ENCODE assay signal across 26 mouse cellular contexts in the genomic region with DNA sequence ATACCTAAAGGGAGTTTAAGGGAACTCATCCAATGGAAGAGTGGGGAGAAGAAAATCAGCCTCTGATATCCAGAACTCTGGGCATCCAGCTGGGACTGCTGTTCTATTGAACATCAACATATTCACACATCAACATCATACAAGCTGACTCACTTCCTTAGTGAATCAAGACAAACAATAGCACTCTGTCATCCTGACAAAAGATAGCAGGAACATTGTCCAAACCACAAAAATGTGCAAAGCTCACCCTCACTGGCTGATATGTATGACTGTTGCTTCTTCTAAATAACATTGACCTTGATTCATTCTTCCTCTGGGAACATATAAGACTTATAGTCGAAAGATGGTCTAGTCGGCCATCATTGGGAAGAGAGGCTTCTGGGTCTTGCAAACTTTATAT.
"Had no signal": no experiment of that assay in that cellular context is flagged by ENCODE, and none has a peak within 500 bp of the region (broad histone marks: within the 10 kb centered on the region; RNA-seq: fewer than 3 reads in every experiment).

No protein-coding gene starts in this region.

- H3K4me1 ChIP-seq: heart, embryonic 10.5 days; heart, embryonic 12.5 days; hindbrain, embryonic 10.5 days; hindbrain, embryonic 12.5 days; hindbrain, embryonic 15.5 days; kidney, embryonic 15.5 days; limb, embryonic 13.5 days; limb, embryonic 15.5 days; liver, embryonic 12.5 days had no signal

- DNase-seq: gastrocnemius, adult 2 months; gastrocnemius, postnatal 14 days; gastrocnemius, postnatal 36 days; heart, adult 18-20 months; heart, postnatal 10 days; heart, postnatal 4 days; kidney, adult 11 months; kidney, adult 2 months; kidney, adult 9 months; kidney, postnatal 14 days; kidney, postnatal 36 days; lung, adult 18-20 months had no signal

- H3K27me3 ChIP-seq: heart, embryonic 12.5 days; liver, embryonic 12.5 days had no signal

- H3K27ac ChIP-seq: gastrocnemius, adult 2 months; heart, embryonic 10.5 days; hindbrain, embryonic 10.5 days; hindbrain, embryonic 12.5 days; hindbrain, embryonic 15.5 days; hindbrain, postnatal 0 days; kidney, embryonic 15.5 days; kidney, postnatal 0 days; left cerebral cortex, adult 2 months; limb, embryonic 13.5 days; limb, embryonic 15.5 days; liver, embryonic 12.5 days; liver, embryonic 14.5 days had no signal

- H3K36me3 ChIP-seq: heart, embryonic 10.5 days; heart, embryonic 12.5 days; hindbrain, embryonic 10.5 days; hindbrain, embryonic 12.5 days; hindbrain, embryonic 15.5 days; kidney, embryonic 15.5 days; limb, embryonic 13.5 days; limb, embryonic 15.5 days; liver, embryonic 12.5 days had no signal

- H3K9ac ChIP-seq: heart, embryonic 12.5 days; hindbrain, embryonic 12.5 days; hindbrain, embryonic 15.5 days; kidney, embryonic 15.5 days; limb, embryonic 13.5 days; limb, embryonic 15.5 days; liver, embryonic 12.5 days; liver, embryonic 14.5 days had no signal

- H3K4me2 ChIP-seq: heart, embryonic 12.5 days; hindbrain, embryonic 12.5 days; hindbrain, embryonic 15.5 days; kidney, embryonic 15.5 days; limb, embryonic 13.5 days; limb, embryonic 15.5 days; liver, embryonic 12.5 days had no signal

- H3K4me3 ChIP-seq: gastrocnemius, adult 2 months; heart, embryonic 10.5 days; heart, embryonic 12.5 days; hindbrain, embryonic 10.5 days; hindbrain, embryonic 12.5 days; hindbrain, embryonic 15.5 days; kidney, embryonic 15.5 days; left cerebral cortex, adult 2 months; limb, embryonic 13.5 days; limb, embryonic 15.5 days; liver, embryonic 12.5 days had no signal

- H3K9me3 ChIP-seq: heart, embryonic 10.5 days; heart, embryonic 12.5 days; hindbrain, embryonic 10.5 days; hindbrain, embryonic 12.5 days; hindbrain, embryonic 15.5 days; kidney, embryonic 15.5 days; limb, embryonic 13.5 days; limb, embryonic 15.5 days; liver, embryonic 12.5 days had no signal

- ATAC-seq: hindbrain, postnatal 0 days; intestine, embryonic 16.5 days; liver, embryonic 12.5 days had no signal
